Mouse (Mus musculus): Measurements from ENCODE around the gene Zfp775. TPM values are rescaled to one million over a fixed set of nuclear protein-coding genes. Genes with fewer than 3 reads are reported as not detected.

Gene Zfp775
- total RNA-seq, 2 experiments from 2014 or later: 5.1 TPM

GRCm38 (mm10) chr6:48628808-48629660 is 27.2 kb downstream of the Zfp775 start:
- no peak for DNase-seq

GRCm38 (mm10) chr6:48629661-48630034 is 27.8 kb downstream of the Zfp775 start:
- DNase-seq: no peak

- no peak for DNase-seq
Observed at GRCm38 (mm10) chr6:48630831-48631230, 29.0 kb downstream of the Zfp775 start.

GRCm38 (mm10) chr6:48635105-48635504 is 33.2 kb downstream of the Zfp775 start:
- no peak for DNase-seq

- DNase-seq: no peak
Observed at GRCm38 (mm10) chr6:48636515-48636914, 34.7 kb downstream of the Zfp775 start.

- no peak for DNase-seq
Observed at GRCm38 (mm10) chr6:48637811-48638500, 36.1 kb downstream of the Zfp775 start.

GRCm38 (mm10) chr6:48638553-48638952 is 36.7 kb downstream of the Zfp775 start:
- no peak for DNase-seq

GRCm38 (mm10) chr6:48641391-48641790 is 39.5 kb downstream of the Zfp775 start:
- DNase-seq: no peak

GRCm38 (mm10) chr6:48642764-48643292 is 41.0 kb downstream of the Zfp775 start:
- DNase-seq: no peak

GRCm38 (mm10) chr6:48645660-48646308 is 43.9 kb downstream of the Zfp775 start:
- DNase-seq: peak; percentile 62

- no peak for DNase-seq
Observed at GRCm38 (mm10) chr6:48646309-48646690, 44.4 kb downstream of the Zfp775 start.

GRCm38 (mm10) chr6:48646995-48647394 is 45.1 kb downstream of the Zfp775 start, which contains the start of gene Gimap8:
TSS of gene Gimap8 (plus strand) at chr6:48647234.
- DNase-seq: no peak

- no peak for DNase-seq
Observed at GRCm38 (mm10) chr6:48647611-48648010, 45.7 kb downstream of the Zfp775 start.

GRCm38 (mm10) chr6:48648779-48649178 is 46.9 kb downstream of the Zfp775 start:
- DNase-seq: no peak

GRCm38 (mm10) chr6:48650041-48650440 is 48.2 kb downstream of the Zfp775 start:
- no peak for DNase-seq

- DNase-seq: no peak
Observed at GRCm38 (mm10) chr6:48658721-48659120, 56.9 kb downstream of the Zfp775 start.

GRCm38 (mm10) chr6:48664750-48665149 is 62.9 kb downstream of the Zfp775 start:
- no peak for DNase-seq

GRCm38 (mm10) chr6:48665471-48665870 is 63.6 kb downstream of the Zfp775 start:
- no peak for DNase-seq

- DNase-seq: no peak
Observed at GRCm38 (mm10) chr6:48666159-48666586, 64.3 kb downstream of the Zfp775 start.

- DNase-seq: no peak
Observed at GRCm38 (mm10) chr6:48668022-48668421, 66.2 kb downstream of the Zfp775 start.

GRCm38 (mm10) chr6:48669446-48669969 is 67.6 kb downstream of the Zfp775 start:
- no peak for DNase-seq

Data from gastrocnemius, postnatal 10 days (tissue).